In genomic region chrX:99544410-99544809, GRCm38 (mm10) we compare ENCODE assay signal across 17 mouse cellular contexts.
"Had no signal": no experiment of that assay in that cellular context is flagged by ENCODE, and none has a peak within 500 bp of the region (broad histone marks: within the 10 kb centered on the region; RNA-seq: fewer than 3 reads in every experiment).

No protein-coding gene starts in this region.

- H3K9ac ChIP-seq: liver, postnatal 0 days; lung, embryonic 15.5 days; midbrain, embryonic 13.5 days; midbrain, embryonic 15.5 days; neural tube, embryonic 12.5 days; stomach, embryonic 15.5 days had no signal

- ATAC-seq: liver, postnatal 0 days; lung, postnatal 0 days; midbrain, embryonic 13.5 days; midbrain, embryonic 15.5 days had no signal

- H3K4me1 ChIP-seq: midbrain, embryonic 15.5 days; stomach, embryonic 15.5 days had no signal

- H3K4me2 ChIP-seq: lung, embryonic 15.5 days; midbrain, embryonic 11.5 days; midbrain, embryonic 13.5 days; midbrain, embryonic 15.5 days; neural tube, embryonic 12.5 days; stomach, embryonic 15.5 days had no signal

- H3K9me3 ChIP-seq: lung, embryonic 15.5 days; midbrain, embryonic 13.5 days; midbrain, embryonic 15.5 days; neural tube, embryonic 12.5 days; stomach, embryonic 15.5 days had no signal

- H3K4me3 ChIP-seq: lung, embryonic 15.5 days; midbrain, embryonic 13.5 days; midbrain, embryonic 15.5 days; neural tube, embryonic 12.5 days; stomach, embryonic 15.5 days had no signal

- H3K36me3 ChIP-seq: lung, embryonic 15.5 days; midbrain, embryonic 13.5 days; midbrain, embryonic 15.5 days; neural tube, embryonic 12.5 days; stomach, embryonic 15.5 days had no signal

- DNase-seq: liver, postnatal 0 days; lung, adult 2 months; lung, postnatal 14 days; lung, postnatal 36 days; right cerebral cortex, postnatal 14 days; thymus, adult 2 months; thymus, postnatal 25 days; thymus, postnatal 4 days had no signal

- H3K27ac ChIP-seq: lung, embryonic 15.5 days; macrophage; midbrain, embryonic 13.5 days; midbrain, embryonic 15.5 days; neural tube, embryonic 12.5 days; stomach, embryonic 15.5 days; stomach, postnatal 0 days had no signal

- H3K27me3 ChIP-seq: lung, embryonic 15.5 days; stomach, embryonic 15.5 days had no signal
